Mouse (Mus musculus) frontal cortex, postnatal 14 days (tissue): ENCODE measurements around the gene Agbl4.

Experiments used
- DNase-seq, 2 experiments: peaks; one replicate each; pipeline ENCODE4 v3.0.0; 2022; ENCODE audit warnings: low spot score in 2 of 2

Agbl4 gene

DNA sequence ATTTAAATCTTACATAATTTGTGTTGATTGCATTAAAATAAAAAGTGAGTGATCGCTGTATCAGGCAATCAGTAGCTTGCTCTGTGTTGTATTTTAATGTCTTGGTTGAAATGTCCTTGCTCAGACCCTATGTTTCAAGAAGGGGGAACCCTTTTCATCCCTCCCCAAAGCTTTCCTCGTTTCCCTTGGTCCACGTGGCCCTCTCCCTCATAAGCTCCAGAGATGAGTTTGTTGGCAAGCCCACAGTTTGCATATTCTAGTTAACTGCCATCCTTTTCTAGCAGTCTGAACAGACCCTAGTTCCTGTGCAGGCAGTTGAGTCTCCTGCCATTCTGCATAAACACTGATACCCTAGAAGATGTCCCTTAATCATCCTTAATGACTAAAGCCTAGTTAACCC, 1050.5 kb downstream of the Agbl4 start:
- DNase-seq: no peak

DNA sequence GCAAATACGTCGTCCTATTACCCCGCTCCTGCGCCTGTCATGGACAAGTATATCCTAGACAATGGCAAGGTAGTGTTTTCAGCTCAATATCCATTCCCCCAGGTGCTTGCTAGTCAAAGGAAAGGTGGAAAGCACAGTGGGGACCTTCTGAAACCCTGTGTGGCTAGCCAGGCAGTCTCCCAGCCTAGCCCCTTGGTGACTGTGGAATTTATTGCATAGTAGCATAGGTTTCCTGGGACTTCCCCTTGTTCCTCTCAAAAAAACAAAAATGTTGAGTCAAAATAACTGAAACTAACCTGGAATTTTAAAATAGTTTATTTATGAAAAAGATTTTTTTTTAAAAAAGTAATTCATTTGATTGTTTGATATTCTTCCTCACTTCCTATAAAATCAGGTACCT, 1051.1 kb downstream of the Agbl4 start:
- no peak for DNase-seq

DNA sequence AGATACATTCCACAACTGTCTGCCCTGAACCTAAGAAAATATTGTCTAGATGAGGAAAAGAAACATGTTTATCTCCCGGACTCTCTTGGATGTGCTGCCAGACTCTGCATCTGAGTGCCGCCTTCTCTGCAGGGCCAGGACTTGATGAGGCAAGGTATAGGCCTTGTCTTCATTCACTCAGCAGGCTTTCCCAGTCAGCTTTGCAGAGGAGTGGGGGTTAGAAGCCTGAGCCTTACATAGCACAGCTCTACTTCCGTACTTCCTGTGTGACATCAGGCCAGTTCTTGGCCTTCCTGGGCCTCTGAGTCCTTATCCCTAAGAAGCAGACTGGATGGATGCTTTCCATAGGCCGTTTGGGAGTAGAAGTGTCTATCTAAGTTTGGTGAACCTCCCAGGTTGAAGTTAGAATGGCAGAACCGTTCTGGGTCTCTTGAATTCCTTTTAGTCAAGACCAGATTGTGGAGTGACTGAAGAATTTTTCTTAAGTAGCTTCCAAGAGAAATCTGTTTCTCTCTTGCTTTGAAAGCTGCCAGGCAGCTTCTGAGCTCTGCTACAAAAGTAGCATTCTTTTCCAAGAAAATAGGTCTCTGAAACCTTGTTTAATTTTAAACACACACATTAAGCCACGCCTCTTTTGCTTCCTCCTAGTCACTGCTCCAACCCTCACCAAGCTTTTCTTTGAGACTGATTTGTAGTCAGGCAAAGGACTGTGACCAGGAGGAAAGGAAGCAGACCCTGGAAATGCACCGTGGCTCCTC, 1052.2 kb downstream of the Agbl4 start:
- no peak for DNase-seq

- DNase-seq: no peak
Measured at GRCm38 (mm10) chr4:111451283-111451918, 1053.9 kb downstream of the Agbl4 start.

DNA sequence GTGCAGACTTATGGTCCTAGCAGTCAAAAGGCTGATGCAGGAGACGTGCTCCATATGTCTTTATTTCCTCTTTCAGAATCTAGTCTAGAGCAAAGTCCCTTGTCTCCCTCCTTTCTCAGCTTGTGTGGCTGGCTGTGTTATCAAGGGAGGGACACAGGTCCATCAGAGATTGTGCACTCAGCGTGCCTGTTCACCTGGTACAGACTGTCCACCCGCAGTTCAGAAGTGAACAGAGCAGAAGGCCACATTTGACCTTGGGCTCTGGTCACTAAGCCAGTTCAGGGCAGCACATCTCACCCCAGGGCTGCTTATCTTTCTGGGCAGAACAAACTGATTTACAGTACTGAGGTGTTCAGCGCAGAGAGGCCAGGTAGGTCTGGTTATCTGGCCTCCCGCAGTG, 1054.7 kb downstream of the Agbl4 start:
- no peak for DNase-seq

DNA sequence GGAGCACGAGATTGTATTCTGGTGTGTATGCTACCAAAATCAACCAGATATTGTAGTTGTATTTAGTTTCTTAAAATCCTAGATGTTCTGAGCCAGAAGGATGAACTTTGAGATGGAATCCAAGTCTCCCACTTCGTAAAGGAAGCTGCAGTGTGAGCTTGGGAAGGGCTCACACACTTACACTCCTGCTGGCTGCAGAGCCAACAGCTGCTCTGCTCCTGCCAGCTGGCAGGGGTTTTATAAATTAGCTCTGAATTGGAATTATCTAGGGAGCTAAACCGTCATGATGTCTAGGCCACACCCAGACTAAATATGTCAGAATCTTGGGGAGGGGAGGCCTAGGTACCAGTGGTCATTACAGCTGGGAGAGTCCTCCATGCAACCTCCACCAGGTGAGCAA, 1055.8 kb downstream of the Agbl4 start:
- DNase-seq: no peak

GRCm38 (mm10) chr4:111455621-111456020, 1058.2 kb downstream of the Agbl4 start:
- DNase-seq: no peak

- no peak for DNase-seq
Measured at GRCm38 (mm10) chr4:111457568-111457967, 1060.1 kb downstream of the Agbl4 start.

GRCm38 (mm10) chr4:111467293-111467773, 1069.9 kb downstream of the Agbl4 start:
- DNase-seq: no peak

DNA sequence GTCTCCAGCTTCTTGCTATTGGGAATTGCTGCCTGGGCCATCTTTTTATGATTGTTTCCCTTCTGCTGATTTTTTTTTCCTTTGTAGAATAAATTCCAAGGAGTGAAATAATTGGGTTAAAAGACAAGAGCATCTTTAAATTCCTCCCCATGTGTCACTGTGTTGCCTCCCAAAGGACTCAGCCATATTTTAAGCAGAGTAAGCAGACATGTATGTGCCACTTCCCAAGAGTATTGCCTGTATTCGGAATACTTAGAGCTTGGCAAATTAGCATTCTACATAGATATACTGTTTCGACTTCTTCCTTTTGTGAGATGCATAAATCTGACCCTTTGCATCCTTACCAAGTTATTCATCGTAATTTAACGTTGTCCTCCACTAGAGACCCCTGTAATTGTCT, 1070.3 kb downstream of the Agbl4 start:
- DNase-seq: no peak

DNA sequence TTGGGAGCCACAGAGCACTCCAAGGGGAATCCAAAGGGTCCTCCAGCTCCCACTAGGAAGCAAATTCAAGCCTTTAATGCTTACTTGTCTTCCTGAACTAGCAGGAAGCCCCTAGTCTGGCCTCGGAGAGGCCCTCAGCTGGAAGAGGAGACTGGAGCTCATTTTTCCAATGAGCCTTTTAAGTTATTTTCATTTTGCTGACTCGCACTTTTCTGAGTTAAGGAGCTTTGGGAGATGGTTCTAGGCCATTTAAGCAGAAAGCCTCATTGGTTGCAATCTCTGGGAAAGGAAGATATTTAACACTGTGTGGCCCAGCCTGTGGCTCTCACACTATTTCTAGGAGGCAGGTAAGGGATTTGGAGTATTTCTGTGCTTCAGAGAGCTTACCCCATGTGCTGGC, 1072.4 kb downstream of the Agbl4 start:
- no peak for DNase-seq

GRCm38 (mm10) chr4:111471726-111472125, 1074.3 kb downstream of the Agbl4 start:
- DNase-seq: no peak

DNA sequence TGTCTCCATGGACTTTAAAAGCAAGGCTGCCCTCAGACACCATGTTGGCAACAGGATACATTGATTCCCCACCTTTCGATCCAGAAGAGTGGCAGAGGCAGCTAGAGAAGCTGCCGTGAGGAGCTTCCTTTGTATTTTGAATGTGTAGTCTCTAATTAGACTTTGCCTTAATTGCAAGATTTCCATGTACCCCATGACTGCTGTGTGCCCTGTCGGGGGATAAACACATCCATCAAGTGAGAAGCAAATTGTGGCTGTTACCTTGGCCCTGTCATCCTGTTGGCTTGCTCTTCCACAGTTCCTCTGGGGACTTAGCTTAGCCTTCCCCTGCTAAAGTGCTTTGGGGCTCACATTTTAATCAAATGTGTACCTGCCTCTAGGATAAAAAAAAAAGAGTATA, 1075.0 kb downstream of the Agbl4 start:
- DNase-seq: no peak

DNA sequence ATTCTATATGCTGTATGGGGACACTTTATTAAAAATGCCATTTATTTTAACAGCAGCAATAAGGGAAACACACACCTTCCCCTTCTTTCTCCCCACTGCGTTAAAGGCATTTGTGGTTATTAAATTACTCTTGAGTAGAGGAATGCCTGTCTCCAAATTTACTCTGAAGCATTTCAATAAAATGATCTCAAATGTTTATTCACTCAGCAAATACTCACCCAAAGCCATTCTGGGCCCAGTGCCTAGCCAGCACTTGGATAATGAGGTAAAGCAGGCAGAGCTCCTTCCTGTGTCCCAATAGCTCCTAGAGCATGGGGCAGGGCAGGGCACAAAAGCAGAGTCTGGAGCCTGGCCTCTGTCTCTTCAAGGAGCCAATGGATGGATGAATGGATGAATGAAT, 1075.6 kb downstream of the Agbl4 start:
- DNase-seq: no peak

GRCm38 (mm10) chr4:111475374-111475971, 1078.0 kb downstream of the Agbl4 start:
- no peak for DNase-seq

- DNase-seq: no peak
Measured at GRCm38 (mm10) chr4:111477507-111477906, 1080.0 kb downstream of the Agbl4 start.

- no peak for DNase-seq
Measured at GRCm38 (mm10) chr4:111483499-111483898, 1086.0 kb downstream of the Agbl4 start.

DNA sequence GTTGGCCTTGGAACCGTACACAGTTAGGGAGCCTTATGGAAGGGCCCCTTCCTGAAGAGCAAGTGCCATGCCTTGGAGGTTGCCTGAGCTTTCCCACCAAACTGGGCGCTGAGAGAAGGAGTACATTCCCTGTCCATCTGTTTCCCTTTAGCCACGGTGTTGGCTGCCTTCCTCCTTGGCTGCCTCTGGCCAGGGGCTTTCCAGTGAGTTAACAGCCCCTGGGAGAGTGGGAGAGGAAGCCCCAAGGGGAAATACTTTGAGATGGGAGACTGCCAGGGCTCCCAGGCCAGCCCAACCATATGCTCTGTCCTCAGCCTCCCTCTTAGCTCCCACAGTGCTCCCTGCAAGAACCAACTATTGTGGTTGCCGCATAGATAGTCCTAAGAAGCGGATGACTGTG, 1087.7 kb downstream of the Agbl4 start:
- DNase-seq: no peak

GRCm38 (mm10) chr4:111486187-111486586, 1088.7 kb downstream of the Agbl4 start:
- no peak for DNase-seq

GRCm38 (mm10) chr4:111487233-111487843, 1089.9 kb downstream of the Agbl4 start:
- DNase-seq: no peak

GRCm38 (mm10) chr4:111493750-111494404, 1096.4 kb downstream of the Agbl4 start:
- DNase-seq: no peak

- peak; percentile 33 to 73 for DNase-seq
Measured at GRCm38 (mm10) chr4:111495949-111496348, 1098.5 kb downstream of the Agbl4 start.
